Mouse (Mus musculus): ENCODE measurements around the gene Sec24c. TPM values are rescaled to one million over a fixed set of nuclear protein-coding genes. Genes with fewer than 3 reads are reported as not detected.

The Sec24c gene
- polyA plus RNA-seq, 2 experiments = 77.2 to 149 TPM

DNA sequence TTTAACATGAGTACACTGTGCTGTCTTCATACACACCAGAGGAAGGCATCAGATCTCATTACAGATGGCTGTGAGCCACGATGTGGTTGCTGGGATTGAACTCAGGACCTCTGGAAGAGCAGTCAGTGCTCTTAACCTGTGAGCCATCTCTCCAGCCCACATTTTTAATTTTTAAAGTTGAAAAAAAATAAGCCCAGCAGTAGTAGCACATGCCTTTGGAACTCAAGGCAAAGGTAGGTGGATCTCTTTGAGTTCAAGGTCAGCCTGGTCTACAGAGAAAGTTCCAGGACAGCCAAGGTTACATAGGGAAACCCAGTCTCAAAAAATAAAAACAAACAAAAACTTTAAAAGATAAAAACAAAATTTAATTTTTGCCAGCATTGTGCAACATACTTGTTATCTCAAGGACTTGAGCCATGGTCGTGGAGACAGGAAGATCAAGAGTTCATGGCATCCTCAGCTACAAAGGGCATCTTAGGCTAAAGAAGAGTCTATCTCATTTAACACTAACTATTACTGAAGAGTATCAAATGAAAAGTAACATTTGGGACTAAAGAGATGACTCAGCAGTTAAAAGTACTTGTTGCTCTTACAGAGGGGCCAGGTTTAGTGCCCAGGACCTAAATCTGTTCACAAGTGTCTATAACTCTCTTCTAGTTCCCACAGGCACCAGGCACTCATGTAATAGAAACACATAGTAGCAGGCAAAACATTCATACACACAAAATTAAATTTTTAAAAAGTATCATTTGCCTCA, 36.1 kb upstream of the Sec24c start:
- H3K4me1 ChIP-seq (ENCODE audit: control insufficient read depth, insufficient read depth, low read length) = peaks cover 14% of the 10 kb centered on the region; the same call in 1 of the 2 replicates
- 80% methylated on average over 2 of the region's 2 CpGs for WGBS
- no peaks in the 10 kb centered on the region for H3K36me3 ChIP-seq (ENCODE audit: control insufficient read depth, insufficient read depth, low read length)
- no peaks in the 10 kb centered on the region for H3K9me3 ChIP-seq (ENCODE audit: control insufficient read depth, low read length)
- ATAC-seq (ENCODE audit: low FRiP score, low read depth) (no peak), DNase-seq (ENCODE audit: low spot score) (no peak)
- no peak overlapping the region for H3K27ac ChIP-seq (replicated peaks; ENCODE audit: low read depth, low read length)
- no peaks in the 10 kb centered on the region for H3K27me3 ChIP-seq (ENCODE audit: control insufficient read depth, insufficient read depth, low read length)
- H3K4me2 ChIP-seq (replicated peaks; ENCODE audit: low read depth, low read length, severe bottlenecking) = no peak overlapping the region
- H3K4me3 ChIP-seq (replicated peaks; ENCODE audit: low read length) = no peak overlapping the region
- TF ChIP-seq POLR2A (IDR thresholded peaks at IDR 0.05; ENCODE audit: borderline replicate concordance, extremely low read depth, insufficient read depth, insufficient read length) = no peak
- no peak overlapping the region for H3K9ac ChIP-seq (ENCODE audit: low read depth, low read length, severe bottlenecking)

DNA sequence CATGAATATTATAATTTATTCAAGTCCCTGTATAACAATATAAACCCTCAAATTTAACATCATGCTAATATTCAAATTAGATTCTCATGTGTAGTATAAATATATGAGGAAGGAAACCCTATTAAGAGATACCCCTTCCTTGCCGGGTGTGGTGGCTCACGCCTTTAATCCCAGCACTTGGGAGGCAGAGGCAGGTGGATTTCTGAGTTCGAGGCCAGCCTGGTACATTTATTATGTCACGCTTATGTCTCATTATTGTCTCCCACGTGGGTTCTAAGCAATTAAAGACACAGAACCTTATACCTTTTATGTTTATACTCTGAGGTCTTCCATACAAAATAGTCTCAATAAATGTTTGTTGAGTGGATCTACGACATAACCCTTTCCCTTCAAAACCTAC, 35.4 kb upstream of the Sec24c start:
- Histone ChIP-seq H3K9ac (ENCODE audit: low read depth, low read length, severe bottlenecking) (no peak overlapping the region), H3K9me3 (ENCODE audit: control insufficient read depth, low read length) (no peaks in the 10 kb centered on the region), H3K27me3 (ENCODE audit: control insufficient read depth, insufficient read depth, low read length) (no peaks in the 10 kb centered on the region), H3K27ac (replicated peaks; ENCODE audit: low read depth, low read length) (no peak overlapping the region), H3K4me2 (replicated peaks; ENCODE audit: low read depth, low read length, severe bottlenecking) (no peak overlapping the region), H3K36me3 (ENCODE audit: control insufficient read depth, insufficient read depth, low read length) (no peaks in the 10 kb centered on the region), H3K4me1 (ENCODE audit: control insufficient read depth, insufficient read depth, low read length) (peaks cover 14% of the 10 kb centered on the region; the same call in 1 of the 2 replicates), H3K4me3 (replicated peaks; ENCODE audit: low read length) (no peak overlapping the region)
- DNase-seq (ENCODE audit: low spot score) (no peak), ATAC-seq (ENCODE audit: low FRiP score, low read depth) (no peak)
- TF ChIP-seq POLR2A (IDR thresholded peaks at IDR 0.05; ENCODE audit: borderline replicate concordance, extremely low read depth, insufficient read depth, insufficient read length) = no peak
- 90% methylated on average over 6 of the region's 6 CpGs for WGBS

- ATAC-seq (ENCODE audit: low FRiP score, low read depth) (peak; percentile 47), DNase-seq (ENCODE audit: low spot score) (no peak)
- H3K27ac ChIP-seq (replicated peaks; ENCODE audit: low read depth, low read length) = peak overlapping the region; percentile 92
Observed at GRCm38 (mm10) chr14:20639918-20640619, 34.0 kb upstream of the Sec24c start.

GRCm38 (mm10) chr14:20640644-20641437, 33.3 kb upstream of the Sec24c start, which contains the start of gene Usp54:
Usp54 (minus strand) TSS chr14:20641063.
- Histone ChIP-seq H3K27me3 (ENCODE audit: control insufficient read depth, insufficient read depth, low read length) (no peaks in the 10 kb centered on the region), H3K4me3 (replicated peaks; ENCODE audit: low read length) (peak within 1 kb of the TSS; percentile 79), H3K36me3 (ENCODE audit: control insufficient read depth, insufficient read depth, low read length) (no peaks in the 10 kb centered on the region), H3K9ac (ENCODE audit: low read depth, low read length, severe bottlenecking) (peak within 1 kb of the TSS; percentile 83), H3K4me1 (ENCODE audit: control insufficient read depth, insufficient read depth, low read length) (peaks cover 14% of the 10 kb centered on the region; the same call in 1 of the 2 replicates), H3K9me3 (ENCODE audit: control insufficient read depth, low read length) (no peaks in the 10 kb centered on the region), H3K4me2 (replicated peaks; ENCODE audit: low read depth, low read length, severe bottlenecking) (peak within 1 kb of the TSS; percentile 83), H3K27ac (replicated peaks; ENCODE audit: low read depth, low read length) (peak within 1 kb of the TSS; percentile 92)
- peak; percentile 47; the same call in 1 of the 2 replicates for TF ChIP-seq POLR2A (IDR thresholded peaks at IDR 0.05; ENCODE audit: borderline replicate concordance, extremely low read depth, insufficient read depth, insufficient read length)
- DNase-seq (ENCODE audit: low spot score) (peak; percentile 98), ATAC-seq (ENCODE audit: low FRiP score, low read depth) (peak; percentile 95)
- under 1% methylated on average over 69 of the region's 73 CpGs for WGBS

More at GRCm38 (mm10) chr14:20639918-20640619, 34.0 kb upstream of the Sec24c start:
- no peaks in the 10 kb centered on the region for H3K27me3 ChIP-seq (ENCODE audit: control insufficient read depth, insufficient read depth, low read length)
- peaks cover 14% of the 10 kb centered on the region; the same call in 1 of the 2 replicates for H3K4me1 ChIP-seq (ENCODE audit: control insufficient read depth, insufficient read depth, low read length)
- H3K36me3 ChIP-seq (ENCODE audit: control insufficient read depth, insufficient read depth, low read length) = no peaks in the 10 kb centered on the region
- H3K4me2 ChIP-seq (replicated peaks; ENCODE audit: low read depth, low read length, severe bottlenecking) = peak overlapping the region; percentile 83
- H3K9ac ChIP-seq (ENCODE audit: low read depth, low read length, severe bottlenecking) = peak overlapping the region; percentile 83
- H3K9me3 ChIP-seq (ENCODE audit: control insufficient read depth, low read length) = no peaks in the 10 kb centered on the region
- 3% methylated on average over 16 of the region's 16 CpGs for WGBS
- peak overlapping the region; percentile 79 for H3K4me3 ChIP-seq (replicated peaks; ENCODE audit: low read length)
- no peak for TF ChIP-seq POLR2A (IDR thresholded peaks at IDR 0.05; ENCODE audit: borderline replicate concordance, extremely low read depth, insufficient read depth, insufficient read length)

GRCm38 (mm10) chr14:20641438-20641875, 32.7 kb upstream of the Sec24c start:
- peak overlapping the region; percentile 83 for H3K9ac ChIP-seq (ENCODE audit: low read depth, low read length, severe bottlenecking)
- TF ChIP-seq POLR2A (IDR thresholded peaks at IDR 0.05; ENCODE audit: borderline replicate concordance, extremely low read depth, insufficient read depth, insufficient read length) = no peak
- ATAC-seq (ENCODE audit: low FRiP score, low read depth) = no peak
- H3K27ac ChIP-seq (replicated peaks; ENCODE audit: low read depth, low read length) = peak overlapping the region; percentile 92
- no peaks in the 10 kb centered on the region for H3K36me3 ChIP-seq (ENCODE audit: control insufficient read depth, insufficient read depth, low read length)
- no peaks in the 10 kb centered on the region for H3K27me3 ChIP-seq (ENCODE audit: control insufficient read depth, insufficient read depth, low read length)
- peak overlapping the region; percentile 75 for H3K4me2 ChIP-seq (replicated peaks; ENCODE audit: low read depth, low read length, severe bottlenecking)
- H3K4me1 ChIP-seq (ENCODE audit: control insufficient read depth, insufficient read depth, low read length) = peaks cover 14% of the 10 kb centered on the region; the same call in 1 of the 2 replicates
- WGBS = 19% methylated on average over 10 of the region's 10 CpGs
- no peak for DNase-seq (ENCODE audit: low spot score)
- H3K4me3 ChIP-seq (replicated peaks; ENCODE audit: low read length) = peak overlapping the region; percentile 79
- no peaks in the 10 kb centered on the region for H3K9me3 ChIP-seq (ENCODE audit: control insufficient read depth, low read length)

All from limb, embryonic 14.5 days (tissue).